Mouse (Mus musculus) bone marrow, adult 2 months (tissue): Measurements from ENCODE around the gene Slc7a6os. TPM values are rescaled to one million over a fixed set of nuclear protein-coding genes. Genes with fewer than 3 reads are reported as not detected.
"Not testable (repeated sequence)": the region's sequence is repeated elsewhere in the genome, so short reads cannot be mapped to it uniquely, and the experiment has no call there.

ENCODE experiments used
- H3K27ac ChIP-seq: fragments of 200-500 bp; 2 replicates; pipeline ENCODE4 v1.5.1; 2012; ENCODE audit warnings: low read depth, mild to moderate bottlenecking, control low read depth, inconsistent platforms, low read length; ENCODE audit not compliant: control insufficient read depth, poor library complexity, insufficient read depth
- H3K4me1 ChIP-seq: fragments of 200-500 bp; 2 replicates; pipeline ENCODE4 v1.6.1; 2011; ENCODE audit warnings: low read length; ENCODE audit not compliant: control insufficient read depth, insufficient read depth
- H3K4me3 ChIP-seq: fragments of 200-500 bp; replicated peaks from 2 replicates; pipeline ENCODE3; 2011; ENCODE audit warnings: mild to moderate bottlenecking, low read depth, low read length, control low read depth; ENCODE audit not compliant: control insufficient read depth
- CTCF ChIP-seq: fragments of 200-500 bp; IDR thresholded peaks from 2 replicates; pipeline ENCODE4 v1.5.1; 2011; ENCODE audit warnings: low read length, control low read depth; ENCODE audit not compliant: control insufficient read depth, insufficient read depth
- POLR2A ChIP-seq: fragments of 200-500 bp; IDR thresholded peaks from 2 replicates; pipeline ENCODE4 v1.6.1; 2011; ENCODE audit warnings: low read depth, mild to moderate bottlenecking, control low read depth, low read length, borderline replicate concordance; ENCODE audit not compliant: control insufficient read depth
- WGBS: fragments of 180-500 bp; shearing (Covaris S2); methylation state at CpG from one replicate; pipeline ENCODE4 v1.1.7; 2018; 5-methylcytosine and 5-hydroxymethylcytosine counted together
- polyA plus RNA-seq: library from polyadenylated mRNA; stranded (reverse); fragments of >200 nt; gene quantifications from 2 replicates; pipeline ENCODE4 v1.2.4, GENCODE M21; 2011; ENCODE audit warnings: low replicate concordance; ENCODE audit not compliant: missing spikeins, insufficient read depth, insufficient read length

Gene Slc7a6os
- polyA plus RNA-seq, 1 experiment: 53.8 TPM

- no peak overlapping the region for H3K27ac ChIP-seq
- no peak for TF ChIP-seq POLR2A
- peak; percentile 54 for TF ChIP-seq CTCF
- H3K4me3 ChIP-seq: no peak overlapping the region
- 47% methylated on average over 9 of the region's 9 CpGs for WGBS
- H3K4me1 ChIP-seq: no peaks in the 10 kb centered on the region
Observed at GRCm38 (mm10) chr8:106226589-106226988, 15.9 kb upstream of the Slc7a6os start.

GRCm38 (mm10) chr8:106219620-106220019, 8.9 kb upstream of the Slc7a6os start:
- 88% methylated on average over 3 of the region's 3 CpGs for WGBS
- Histone ChIP-seq H3K4me3 (no peak overlapping the region), H3K27ac (no peak overlapping the region), H3K4me1 (no peaks in the 10 kb centered on the region)
- TF ChIP-seq POLR2A: no peak
- no peak for TF ChIP-seq CTCF

- Histone ChIP-seq H3K27ac (no peak overlapping the region), H3K4me1 (no peaks in the 10 kb centered on the region), H3K4me3 (no peak overlapping the region)
- WGBS: 83% methylated on average over 3 of the region's 3 CpGs
- no peak for TF ChIP-seq CTCF
- TF ChIP-seq POLR2A: no peak
Observed at GRCm38 (mm10) chr8:106213959-106214358, 3.2 kb upstream of the Slc7a6os start.

- TF ChIP-seq POLR2A (no peak), CTCF (no peak)
- Histone ChIP-seq H3K27ac (peak overlapping the region; percentile 88), H3K4me3 (peak overlapping the region; percentile 93), H3K4me1 (no peaks in the 10 kb centered on the region)
- 3% methylated on average over 13 of the region's 13 CpGs for WGBS
Observed at GRCm38 (mm10) chr8:106211421-106211820, 686 bp upstream of the Slc7a6os start.

GRCm38 (mm10) chr8:106210035-106210731, 552 bp downstream of the Slc7a6os start:
- WGBS: under 1% methylated on average over 35 of the region's 35 CpGs
- no peaks in the 10 kb centered on the region for H3K4me1 ChIP-seq
- H3K27ac ChIP-seq: peak overlapping the region; percentile 88
- peak overlapping the region; percentile 93 for H3K4me3 ChIP-seq
- TF ChIP-seq CTCF: no peak
- TF ChIP-seq POLR2A: no peak

- not testable (repeated sequence) for H3K4me3 ChIP-seq, H3K27ac ChIP-seq, H3K4me1 ChIP-seq
- 92% methylated on average over 3 of the region's 3 CpGs for WGBS
Observed at GRCm38 (mm10) chr8:106199596-106199995, 11.1 kb downstream of the Slc7a6os start.

- WGBS: 18% methylated on average over 1 of the region's 1 CpGs
- Histone ChIP-seq H3K4me3 (no peak overlapping the region), H3K4me1 (no peaks in the 10 kb centered on the region), H3K27ac (no peak overlapping the region)
- TF ChIP-seq POLR2A (no peak), CTCF (peak; percentile 26; the same call in 1 of the 2 replicates)
Observed at GRCm38 (mm10) chr8:106198741-106199140, 12.0 kb downstream of the Slc7a6os start.

DNA sequence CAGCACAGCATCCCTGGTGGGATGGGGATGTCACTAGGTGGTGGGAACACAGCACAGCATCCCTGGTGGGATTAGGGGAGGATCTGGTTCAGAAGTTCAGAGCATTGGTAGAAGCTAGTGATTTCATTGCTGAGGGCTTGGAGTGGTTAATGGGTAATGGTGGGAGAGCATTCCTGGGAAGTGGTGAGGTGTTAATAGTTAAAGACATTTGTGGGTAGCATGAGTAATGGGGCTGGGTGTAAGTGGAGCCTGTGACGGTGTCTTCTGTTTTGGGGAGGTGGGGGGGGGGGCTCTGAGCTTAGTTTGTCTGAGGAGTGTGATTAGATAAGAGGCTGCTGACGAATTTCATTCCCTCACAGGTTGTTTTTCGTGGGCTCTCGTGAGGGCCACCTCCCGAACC, 16.7 kb downstream of the Slc7a6os start:
- WGBS: 61% methylated on average over 5 of the region's 5 CpGs

DNA sequence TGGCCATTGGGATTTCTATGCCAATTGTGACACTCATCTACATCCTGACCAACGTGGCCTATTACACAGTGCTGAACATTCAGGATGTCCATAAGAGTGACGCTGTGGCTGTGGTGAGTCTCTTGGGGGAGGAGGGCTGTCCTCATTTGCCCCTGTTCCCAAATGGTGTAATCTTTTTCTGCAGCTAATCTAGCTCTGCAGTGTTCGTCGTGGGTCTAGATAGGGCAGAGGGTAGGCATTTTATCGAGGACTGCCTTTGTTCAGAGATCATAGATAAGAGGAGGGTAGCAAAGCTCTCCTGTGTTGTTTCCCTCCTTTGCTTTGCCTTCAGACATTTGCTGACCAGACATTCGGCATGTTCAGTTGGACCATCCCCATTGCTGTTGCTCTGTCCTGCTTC, 17.6 kb downstream of the Slc7a6os start:
- no peaks in the 10 kb centered on the region for H3K4me1 ChIP-seq
- 49% methylated on average over 6 of the region's 6 CpGs for WGBS
- H3K4me3 ChIP-seq: no peak overlapping the region
- no peak overlapping the region for H3K27ac ChIP-seq
- TF ChIP-seq CTCF (no peak), POLR2A (no peak)

More for the DNA sequence above, 16.7 kb downstream of the Slc7a6os start:
- Histone ChIP-seq H3K4me3 (no peak overlapping the region), H3K27ac (no peak overlapping the region), H3K4me1 (no peaks in the 10 kb centered on the region)
- TF ChIP-seq CTCF (no peak), POLR2A (no peak)

- H3K4me1 ChIP-seq: no peaks in the 10 kb centered on the region
- WGBS: 57% methylated on average over 5 of the region's 5 CpGs
- no peak for TF ChIP-seq POLR2A
- no peak for TF ChIP-seq CTCF
- H3K27ac ChIP-seq: no peak overlapping the region
- no peak overlapping the region for H3K4me3 ChIP-seq
Observed at GRCm38 (mm10) chr8:106191639-106192038, 19.1 kb downstream of the Slc7a6os start.
